Mouse (Mus musculus) olfactory bulb, adult 2 months (tissue): ENCODE measurements around the gene Atg4c. TPM values are rescaled to one million over a fixed set of nuclear protein-coding genes. Genes with fewer than 3 reads are reported as not detected.
A peak's percentile ranks its signal among the peaks of the same experiment; 100 is the strongest.

ENCODE experiments used
- H3K27ac ChIP-seq: fragments of 200-500 bp; 2 replicates; pipeline ENCODE4 v1.5.1; 2012; ENCODE audit warnings: low read depth, low read length; ENCODE audit not compliant: insufficient read depth
- H3K4me1 ChIP-seq: fragments of 200-500 bp; 2 replicates; pipeline ENCODE4 v1.6.1; 2012; ENCODE audit warnings: low read length; ENCODE audit not compliant: control insufficient read depth, insufficient read depth
- H3K4me3 ChIP-seq: fragments of 200-500 bp; 2 replicates; pipeline ENCODE4 v1.5.1; 2012; ENCODE audit warnings: mild to moderate bottlenecking, low read depth, low read length, moderate library complexity; ENCODE audit not compliant: insufficient read depth
- CTCF ChIP-seq: fragments of 200-500 bp; IDR thresholded peaks from 2 replicates; pipeline ENCODE4 v1.5.1; 2012; ENCODE audit warnings: low read depth, mild to moderate bottlenecking, low read length, moderate library complexity; ENCODE audit not compliant: insufficient read depth
- POLR2A ChIP-seq: fragments of 200-500 bp; IDR thresholded peaks from 2 replicates; pipeline ENCODE4 v1.6.1; 2012; ENCODE audit warnings: mild to moderate bottlenecking, low read depth, low read length, moderate library complexity; ENCODE audit not compliant: insufficient read depth
- WGBS: fragments of 180-500 bp; shearing (Covaris S2); methylation state at CpG from one replicate; pipeline ENCODE4 v1.1.7; 2018; 5-methylcytosine and 5-hydroxymethylcytosine counted together
- polyA plus RNA-seq: library from polyadenylated mRNA; stranded (reverse); fragments of >200 nt; gene quantifications from 2 replicates; pipeline ENCODE4 v1.2.4, GENCODE M21; 2012; ENCODE audit warnings: low replicate concordance; ENCODE audit not compliant: missing spikeins, insufficient read depth, insufficient read length

Atg4c gene
- polyA plus RNA-seq = not detected in 2 replicates

GRCm38 (mm10) chr4:99193810-99194582 lies at the start of gene Atg4c:
Gene Atg4c, plus strand, starts transcription at chr4:99193934.
- under 1% methylated on average over 50 of the region's 50 CpGs for WGBS
- H3K27ac ChIP-seq = peak within 1 kb of the TSS; percentile 99
- H3K4me1 ChIP-seq = no peaks in the 10 kb centered on the region
- TF ChIP-seq POLR2A = peak; percentile 77
- TF ChIP-seq CTCF = no peak
- peak within 1 kb of the TSS; percentile 83 for H3K4me3 ChIP-seq

DNA sequence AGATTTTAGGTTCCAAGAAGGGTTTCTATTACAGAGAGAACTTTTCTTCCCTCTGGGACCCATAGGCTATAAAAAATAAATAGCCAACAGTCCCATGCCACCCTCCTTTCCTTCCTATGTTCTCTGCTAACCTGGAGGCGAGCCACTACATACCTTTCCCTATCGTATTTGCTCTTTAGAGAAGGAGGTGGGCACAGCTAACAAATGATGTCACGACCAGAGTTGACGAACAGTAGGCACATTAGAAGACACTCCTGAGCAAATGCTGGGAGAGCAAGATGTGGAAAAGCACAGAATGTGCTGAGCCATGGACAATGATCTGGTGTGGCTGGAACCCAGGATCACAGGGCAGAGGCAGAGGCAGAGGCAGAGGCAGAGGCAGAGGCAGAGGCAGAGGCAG lies 42.3 kb upstream of the Atg4c start:
- Histone ChIP-seq H3K27ac (no peak overlapping the region), H3K4me1 (no peaks in the 10 kb centered on the region), H3K4me3 (no peak overlapping the region)
- TF ChIP-seq CTCF = no peak
- no peak for TF ChIP-seq POLR2A
- WGBS = 97% methylated on average over 4 of the region's 4 CpGs

DNA sequence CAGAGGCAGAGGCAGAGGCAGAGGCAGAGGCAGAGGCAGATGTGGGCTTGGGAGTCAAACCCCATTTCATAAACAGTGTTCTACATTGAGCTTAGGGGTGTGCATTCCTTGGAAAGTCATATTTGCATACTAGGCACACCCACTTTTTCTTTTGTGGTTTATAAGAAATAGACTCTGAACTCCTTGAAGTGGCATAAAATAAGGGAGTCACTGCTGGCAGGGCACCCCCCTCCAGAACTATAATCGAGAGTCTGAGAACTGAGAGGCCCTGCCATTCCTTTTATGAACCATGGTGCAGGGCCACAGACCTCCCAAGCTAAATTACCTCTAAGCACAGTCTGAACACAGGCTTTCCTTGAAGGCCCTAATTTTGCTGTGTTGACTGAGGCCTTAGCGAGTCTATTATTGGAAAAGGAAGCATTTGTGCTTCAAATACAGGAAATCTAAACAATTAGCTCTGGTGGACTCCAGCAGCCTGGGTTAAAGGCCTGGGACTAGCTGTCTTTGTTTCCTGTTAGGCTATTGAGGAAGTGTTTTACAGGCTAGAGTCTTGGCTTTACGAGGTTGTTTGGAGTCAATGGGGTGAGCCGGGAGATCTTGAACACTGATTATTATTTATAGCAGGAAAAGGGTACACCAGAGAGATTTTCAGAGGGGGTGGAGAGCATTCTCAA lies 41.7 kb upstream of the Atg4c start:
- TF ChIP-seq CTCF = no peak
- no peak for TF ChIP-seq POLR2A
- no peak overlapping the region for H3K27ac ChIP-seq
- WGBS = 48% methylated on average over 4 of the region's 4 CpGs
- H3K4me3 ChIP-seq = no peak overlapping the region
- no peaks in the 10 kb centered on the region for H3K4me1 ChIP-seq

DNA sequence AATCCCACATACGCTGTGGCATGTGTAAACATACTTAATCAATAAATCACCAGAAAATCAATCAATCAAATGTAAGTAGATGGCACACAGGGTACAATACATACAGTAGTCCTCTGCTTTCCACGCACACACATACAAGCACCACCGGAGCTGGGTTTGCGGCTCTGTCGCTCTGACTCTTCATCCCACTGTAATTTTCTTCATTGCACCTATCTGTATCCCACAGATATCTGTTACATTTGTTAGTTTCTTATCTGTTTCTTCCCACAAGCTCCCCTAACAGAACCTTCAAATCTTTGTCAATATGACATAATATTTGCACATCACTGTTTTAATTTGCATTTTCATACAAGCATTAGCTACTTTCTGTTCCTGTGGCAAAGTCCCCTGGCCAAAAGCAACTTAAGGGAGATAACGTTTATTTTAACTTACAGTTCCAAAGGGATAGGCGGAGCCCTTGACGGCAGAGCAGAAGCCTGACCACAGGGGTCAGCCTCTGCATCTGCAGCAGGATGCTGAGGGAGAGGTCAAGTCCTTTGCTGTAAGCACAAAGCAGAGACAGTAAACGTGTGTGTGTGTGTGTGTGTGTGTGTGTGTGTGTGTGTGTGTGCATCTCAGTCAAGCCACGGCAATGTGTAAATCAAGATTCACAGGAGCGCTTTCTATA lies 37.0 kb upstream of the Atg4c start:
- Histone ChIP-seq H3K4me3 (no peak overlapping the region), H3K4me1 (no peaks in the 10 kb centered on the region), H3K27ac (no peak overlapping the region)
- WGBS = 80% methylated on average over 11 of the region's 11 CpGs
- TF ChIP-seq POLR2A (no peak), CTCF (no peak)

DNA sequence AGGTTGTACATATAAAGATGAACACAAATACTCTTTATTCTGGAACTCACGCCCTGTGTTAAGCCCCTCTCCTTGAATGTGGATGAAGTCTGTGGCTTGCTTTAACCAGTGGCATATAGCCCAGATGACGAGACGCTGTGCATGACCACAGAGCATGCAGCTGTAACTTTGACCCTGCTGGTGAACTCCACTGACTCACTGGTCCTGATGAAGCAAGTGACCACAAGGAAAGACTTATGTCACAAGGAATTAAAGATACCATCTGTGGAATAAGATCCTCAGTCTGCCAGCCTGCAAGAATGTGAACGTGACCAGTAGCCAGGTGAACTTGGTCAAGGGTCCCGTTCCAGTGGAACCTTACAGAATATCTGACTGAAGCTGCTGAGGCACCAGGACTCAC lies 35.2 kb upstream of the Atg4c start:
- TF ChIP-seq CTCF (no peak), POLR2A (no peak)
- no peak overlapping the region for H3K27ac ChIP-seq
- no peak overlapping the region for H3K4me3 ChIP-seq
- 98% methylated on average over 5 of the region's 5 CpGs for WGBS
- peaks cover 3% of the 10 kb centered on the region for H3K4me1 ChIP-seq

GRCm38 (mm10) chr4:99160414-99160813 lies 33.3 kb upstream of the Atg4c start:
- TF ChIP-seq CTCF (no peak), POLR2A (no peak)
- H3K4me3 ChIP-seq = no peak overlapping the region
- no peak overlapping the region for H3K27ac ChIP-seq
- 32% methylated on average over 3 of the region's 3 CpGs for WGBS
- peaks cover 3% of the 10 kb centered on the region for H3K4me1 ChIP-seq

DNA sequence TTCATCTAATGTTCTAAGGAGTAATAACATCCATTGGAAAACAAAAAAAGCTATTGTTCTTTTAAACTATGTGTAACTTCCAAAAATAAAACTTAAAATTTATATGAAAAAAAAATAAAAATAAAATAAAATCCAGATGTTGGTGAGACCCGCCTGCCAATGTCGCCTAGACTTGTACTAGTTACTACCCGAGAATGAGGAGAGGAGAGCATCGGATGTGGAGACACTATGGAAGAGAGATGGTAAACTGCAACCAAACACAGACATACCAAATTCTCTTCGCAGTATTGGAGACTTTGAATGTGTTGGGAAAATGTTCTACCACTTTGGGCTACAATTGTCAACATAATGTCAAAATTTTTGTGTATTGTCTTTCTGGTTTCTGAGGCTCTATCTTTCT lies 32.8 kb upstream of the Atg4c start:
- 63% methylated on average over 5 of the region's 5 CpGs for WGBS
- H3K4me1 ChIP-seq = peaks cover 3% of the 10 kb centered on the region
- TF ChIP-seq POLR2A = no peak
- TF ChIP-seq CTCF = no peak
- no peak overlapping the region for H3K27ac ChIP-seq
- H3K4me3 ChIP-seq = no peak overlapping the region

GRCm38 (mm10) chr4:99161457-99161971 lies 32.2 kb upstream of the Atg4c start:
- 10% methylated on average over 6 of the region's 6 CpGs for WGBS
- TF ChIP-seq POLR2A (no peak), CTCF (no peak)

GRCm38 (mm10) chr4:99163001-99163400 lies 30.7 kb upstream of the Atg4c start:
- Histone ChIP-seq H3K4me3 (no peak overlapping the region), H3K27ac (no peak overlapping the region), H3K4me1 (peaks cover 3% of the 10 kb centered on the region)
- 50% methylated on average over 9 of the region's 9 CpGs for WGBS
- no peak for TF ChIP-seq CTCF
- no peak for TF ChIP-seq POLR2A

More at GRCm38 (mm10) chr4:99161457-99161971, 32.2 kb upstream of the Atg4c start:
- no peak overlapping the region for H3K4me3 ChIP-seq
- H3K27ac ChIP-seq = no peak overlapping the region
- H3K4me1 ChIP-seq = peaks cover 3% of the 10 kb centered on the region
